Mouse (Mus musculus): ENCODE results near the gene Arhgef3. TPM values are rescaled to one million over a fixed set of nuclear protein-coding genes. Genes with fewer than 3 reads are reported as not detected.

The Arhgef3 gene
- polyA plus RNA-seq, 1 experiment from 2014 or later: 18.5 TPM

GRCm38 (mm10) chr14:27420816-27421215, 306.1 kb downstream of the Arhgef3 start:
- Histone ChIP-seq H3K9me3 (replicated peaks; ENCODE audit: control insufficient read depth, low read length) (peaks cover 3% of the 10 kb centered on the region; the same call in 1 of the 2 replicates), H3K27ac (ENCODE audit: low read length) (no peak overlapping the region), H3K36me3 (ENCODE audit: control insufficient read depth, insufficient read depth) (0 out of 2 replicates have a peak, but pooled peaks cover 2% of the 10 kb centered on the region), H3K4me3 (ENCODE audit: low read length) (no peak overlapping the region), H3K4me2 (ENCODE audit: low read depth, low read length) (no peak overlapping the region), H3K4me1 (ENCODE audit: control insufficient read depth, insufficient read depth, low read length) (no peaks in the 10 kb centered on the region), H3K9ac (ENCODE audit: low read length) (no peak overlapping the region), H3K27me3 (ENCODE audit: control insufficient read depth, insufficient read depth, low read length) (no peaks in the 10 kb centered on the region)
- WGBS: 65% methylated on average over 3 of the region's 3 CpGs
- ATAC-seq (replicated peaks; ENCODE audit: extremely low read depth, insufficient read depth, low FRiP score): no peak

DNA sequence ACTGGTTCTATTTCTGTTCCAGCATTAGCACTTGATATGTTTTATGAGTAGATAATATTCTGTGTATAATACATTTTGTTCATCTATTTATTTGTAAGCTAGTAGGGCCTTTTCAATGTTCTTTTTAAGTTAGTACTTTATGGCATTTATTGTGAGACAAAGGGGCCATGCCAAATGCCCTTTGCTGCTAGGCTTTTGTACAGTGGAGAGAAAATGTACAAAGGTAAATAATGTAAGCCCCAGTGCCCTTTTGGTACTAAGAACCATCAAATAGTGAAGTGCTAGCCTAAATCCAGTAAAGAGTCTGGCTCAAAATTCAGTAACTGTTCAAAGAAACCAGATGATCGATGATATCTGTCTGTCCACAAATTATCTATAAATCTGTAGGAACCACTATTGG, 307.6 kb downstream of the Arhgef3 start:
- Histone ChIP-seq H3K27me3 (ENCODE audit: control insufficient read depth, insufficient read depth, low read length) (no peaks in the 10 kb centered on the region), H3K9ac (ENCODE audit: low read length) (no peak overlapping the region), H3K4me3 (ENCODE audit: low read length) (no peak overlapping the region), H3K36me3 (ENCODE audit: control insufficient read depth, insufficient read depth) (peaks cover 3% of the 10 kb centered on the region), H3K4me1 (ENCODE audit: control insufficient read depth, insufficient read depth, low read length) (no peaks in the 10 kb centered on the region), H3K27ac (ENCODE audit: low read length) (no peak overlapping the region), H3K4me2 (ENCODE audit: low read depth, low read length) (no peak overlapping the region), H3K9me3 (replicated peaks; ENCODE audit: control insufficient read depth, low read length) (peaks cover 3% of the 10 kb centered on the region; the same call in 1 of the 2 replicates)
- ATAC-seq (replicated peaks; ENCODE audit: extremely low read depth, insufficient read depth, low FRiP score): no peak
- WGBS: 95% methylated on average over 1 of the region's 1 CpGs

DNA sequence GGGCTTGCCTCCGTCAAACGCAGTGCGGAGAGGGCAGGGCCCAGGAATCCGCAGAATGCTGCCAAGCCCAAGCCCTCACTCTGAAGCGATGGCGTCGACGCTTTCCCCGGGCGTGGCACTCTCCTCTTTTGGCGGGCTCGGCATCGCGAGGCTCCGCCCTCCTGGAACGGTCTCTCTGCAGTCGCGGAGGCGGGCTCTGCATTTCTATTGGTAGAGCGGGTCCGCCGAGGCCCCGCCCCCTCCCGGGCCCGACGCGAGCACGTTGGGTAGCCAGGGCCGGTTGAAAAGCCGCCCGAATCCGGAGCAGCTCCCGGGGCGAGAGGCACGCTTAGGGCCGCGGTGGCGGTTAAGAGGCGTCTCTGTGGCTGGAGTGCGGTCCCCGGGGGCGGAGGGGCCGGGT, 313.9 kb downstream of the Arhgef3 start, which contains the start of gene Fam208a:
TSS of gene Fam208a (plus strand) at position 262 of the 400 bp plus-strand sequence.
- peaks cover 24% of the 10 kb centered on the region for H3K36me3 ChIP-seq (ENCODE audit: control insufficient read depth, insufficient read depth)

DNA sequence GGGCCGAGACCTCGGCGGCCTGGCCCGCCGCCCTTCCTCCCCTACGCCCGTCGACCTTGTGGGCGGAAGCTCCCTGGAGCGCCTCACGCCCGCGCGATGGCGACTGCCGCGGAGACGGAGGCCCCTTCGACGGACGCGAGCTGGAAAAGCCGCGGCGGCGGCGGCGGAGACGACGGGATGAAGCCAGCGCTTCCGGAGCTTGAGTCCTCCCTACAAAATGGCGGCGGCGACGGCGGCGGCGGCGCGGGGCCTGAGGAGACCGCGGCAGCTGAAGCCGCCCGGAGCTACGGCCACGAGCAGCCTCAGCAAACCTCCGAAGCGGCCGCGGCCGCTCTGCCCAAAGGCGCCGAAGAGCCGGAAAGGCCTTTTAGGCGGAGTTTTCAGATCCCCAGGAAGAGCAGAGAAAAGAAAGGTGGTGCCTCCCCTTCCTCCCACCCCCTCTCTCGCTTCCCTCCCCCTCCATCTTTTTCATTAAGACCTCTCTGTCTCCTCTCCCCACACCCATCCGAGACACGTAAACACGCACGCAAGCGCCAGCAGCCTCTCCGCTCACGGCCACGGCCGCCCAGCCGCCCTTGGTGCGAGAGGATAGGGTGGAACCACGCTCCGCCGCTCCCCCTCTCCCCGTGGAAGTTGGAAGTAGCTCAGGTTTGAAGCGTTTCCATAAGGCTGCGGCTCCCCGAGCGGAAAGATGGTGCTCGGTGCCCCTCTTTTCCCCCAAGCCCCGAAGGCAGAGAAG, 314.4 kb downstream of the Arhgef3 start:
- peak overlapping the region; percentile 64 for H3K4me3 ChIP-seq (ENCODE audit: low read length)
- H3K4me1 ChIP-seq (ENCODE audit: control insufficient read depth, insufficient read depth, low read length): 0 out of 2 replicates have a peak, but pooled peaks cover 5% of the 10 kb centered on the region
- no peaks in the 10 kb centered on the region for H3K27me3 ChIP-seq (ENCODE audit: control insufficient read depth, insufficient read depth, low read length)
- peak overlapping the region; percentile 86 for H3K9ac ChIP-seq (ENCODE audit: low read length)
- peaks cover 24% of the 10 kb centered on the region for H3K36me3 ChIP-seq (ENCODE audit: control insufficient read depth, insufficient read depth)
- H3K4me2 ChIP-seq (ENCODE audit: low read depth, low read length): peak overlapping the region; percentile 76
- H3K27ac ChIP-seq (ENCODE audit: low read length): peak overlapping the region; percentile 96
- WGBS: 0% methylated on average over 77 of the region's 78 CpGs
- ATAC-seq (replicated peaks; ENCODE audit: extremely low read depth, insufficient read depth, low FRiP score): peak; percentile 79
- peaks cover 14% of the 10 kb centered on the region for H3K9me3 ChIP-seq (replicated peaks; ENCODE audit: control insufficient read depth, low read length)

More for the DNA sequence above, 313.9 kb downstream of the Arhgef3 start, which contains the start of gene Fam208a:
- Histone ChIP-seq H3K9me3 (replicated peaks; ENCODE audit: control insufficient read depth, low read length) (peaks cover 14% of the 10 kb centered on the region), H3K27me3 (ENCODE audit: control insufficient read depth, insufficient read depth, low read length) (no peaks in the 10 kb centered on the region), H3K9ac (ENCODE audit: low read length) (peak within 1 kb of the TSS; percentile 86), H3K4me1 (ENCODE audit: control insufficient read depth, insufficient read depth, low read length) (0 out of 2 replicates have a peak, but pooled peaks cover 5% of the 10 kb centered on the region), H3K4me3 (ENCODE audit: low read length) (peak within 1 kb of the TSS; percentile 64), H3K4me2 (ENCODE audit: low read depth, low read length) (peak within 1 kb of the TSS; percentile 76), H3K27ac (ENCODE audit: low read length) (peak within 1 kb of the TSS; percentile 96)
- ATAC-seq (replicated peaks; ENCODE audit: extremely low read depth, insufficient read depth, low FRiP score): peak; percentile 93
- 1% methylated on average over 42 of the region's 43 CpGs for WGBS

- 0 out of 2 replicates have a peak, but pooled peaks cover 5% of the 10 kb centered on the region for H3K4me1 ChIP-seq (ENCODE audit: control insufficient read depth, insufficient read depth, low read length)
- peaks cover 11% of the 10 kb centered on the region for H3K9me3 ChIP-seq (replicated peaks; ENCODE audit: control insufficient read depth, low read length)
- no peak overlapping the region for H3K4me3 ChIP-seq (ENCODE audit: low read length)
- H3K4me2 ChIP-seq (ENCODE audit: low read depth, low read length): peak overlapping the region; percentile 38
- ATAC-seq (replicated peaks; ENCODE audit: extremely low read depth, insufficient read depth, low FRiP score): no peak
- H3K27ac ChIP-seq (ENCODE audit: low read length): no peak overlapping the region
- H3K36me3 ChIP-seq (ENCODE audit: control insufficient read depth, insufficient read depth): peaks cover 22% of the 10 kb centered on the region
- 88% methylated on average over 4 of the region's 4 CpGs for WGBS
- H3K27me3 ChIP-seq (ENCODE audit: control insufficient read depth, insufficient read depth, low read length): no peaks in the 10 kb centered on the region
- no peak overlapping the region for H3K9ac ChIP-seq (ENCODE audit: low read length)
Measured at GRCm38 (mm10) chr14:27430280-27430679, 315.6 kb downstream of the Arhgef3 start.

DNA sequence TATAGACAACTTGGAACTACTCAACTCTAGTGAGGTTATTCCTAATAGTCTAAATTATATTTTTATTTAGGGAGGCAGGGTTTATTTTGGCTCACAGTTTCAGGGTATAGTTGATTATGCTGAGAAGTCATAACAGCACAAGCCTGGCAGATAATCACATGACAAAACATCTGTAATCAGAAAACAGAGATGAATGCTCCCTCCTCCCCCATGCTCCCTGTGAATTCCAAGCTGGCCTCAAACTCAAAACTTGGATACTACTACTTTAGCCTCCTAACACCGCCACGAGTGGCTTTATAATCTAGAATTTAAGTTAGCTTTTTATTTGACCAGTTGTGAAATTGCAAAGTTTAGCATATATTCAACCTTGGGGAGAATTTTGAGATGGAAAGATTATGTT, 317.4 kb downstream of the Arhgef3 start:
- no peak for ATAC-seq (replicated peaks; ENCODE audit: extremely low read depth, insufficient read depth, low FRiP score)
- peaks cover 11% of the 10 kb centered on the region for H3K9me3 ChIP-seq (replicated peaks; ENCODE audit: control insufficient read depth, low read length)
- H3K4me1 ChIP-seq (ENCODE audit: control insufficient read depth, insufficient read depth, low read length): 0 out of 2 replicates have a peak, but pooled peaks cover 5% of the 10 kb centered on the region
- peaks cover 22% of the 10 kb centered on the region for H3K36me3 ChIP-seq (ENCODE audit: control insufficient read depth, insufficient read depth)
- no peak overlapping the region for H3K4me2 ChIP-seq (ENCODE audit: low read depth, low read length)
- no peak overlapping the region for H3K27ac ChIP-seq (ENCODE audit: low read length)
- WGBS: 96% methylated on average over 2 of the region's 2 CpGs
- H3K9ac ChIP-seq (ENCODE audit: low read length): no peak overlapping the region
- H3K4me3 ChIP-seq (ENCODE audit: low read length): no peak overlapping the region
- H3K27me3 ChIP-seq (ENCODE audit: control insufficient read depth, insufficient read depth, low read length): no peaks in the 10 kb centered on the region

DNA sequence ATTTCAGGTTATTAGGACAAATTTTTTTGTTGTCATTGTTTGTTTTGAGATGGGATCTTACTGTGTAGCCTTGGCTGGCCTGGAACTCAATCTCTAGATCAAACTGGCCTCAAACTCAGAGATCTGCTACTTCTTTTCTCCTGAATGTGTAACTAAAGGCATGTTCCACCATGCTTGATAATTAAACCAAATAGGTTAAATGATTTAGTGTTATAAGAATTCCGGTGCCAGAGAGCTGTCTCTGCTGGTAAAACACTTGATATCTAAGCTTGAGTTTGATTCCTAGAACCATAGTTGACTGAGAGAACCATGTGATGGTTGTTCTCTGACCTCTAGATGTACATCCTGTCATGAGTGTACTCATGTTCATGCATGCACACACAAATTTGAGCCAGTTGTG, 321.4 kb downstream of the Arhgef3 start:
- Histone ChIP-seq H3K27me3 (ENCODE audit: control insufficient read depth, insufficient read depth, low read length) (no peaks in the 10 kb centered on the region), H3K27ac (ENCODE audit: low read length) (no peak overlapping the region), H3K9ac (ENCODE audit: low read length) (no peak overlapping the region), H3K36me3 (ENCODE audit: control insufficient read depth, insufficient read depth) (peaks cover 14% of the 10 kb centered on the region), H3K9me3 (replicated peaks; ENCODE audit: control insufficient read depth, low read length) (no peaks in the 10 kb centered on the region; the same call in 1 of the 2 replicates), H3K4me3 (ENCODE audit: low read length) (no peak overlapping the region), H3K4me1 (ENCODE audit: control insufficient read depth, insufficient read depth, low read length) (no peaks in the 10 kb centered on the region), H3K4me2 (ENCODE audit: low read depth, low read length) (no peak overlapping the region)
- no peak for ATAC-seq (replicated peaks; ENCODE audit: extremely low read depth, insufficient read depth, low FRiP score)
- 95% methylated on average over 1 of the region's 1 CpGs for WGBS

GRCm38 (mm10) chr14:27436826-27437225, 322.1 kb downstream of the Arhgef3 start:
- Histone ChIP-seq H3K4me3 (ENCODE audit: low read length) (no peak overlapping the region), H3K4me2 (ENCODE audit: low read depth, low read length) (no peak overlapping the region), H3K27ac (ENCODE audit: low read length) (no peak overlapping the region), H3K36me3 (ENCODE audit: control insufficient read depth, insufficient read depth) (peaks cover 11% of the 10 kb centered on the region), H3K4me1 (ENCODE audit: control insufficient read depth, insufficient read depth, low read length) (no peaks in the 10 kb centered on the region), H3K9me3 (replicated peaks; ENCODE audit: control insufficient read depth, low read length) (no peaks in the 10 kb centered on the region), H3K9ac (ENCODE audit: low read length) (no peak overlapping the region), H3K27me3 (ENCODE audit: control insufficient read depth, insufficient read depth, low read length) (no peaks in the 10 kb centered on the region)
- ATAC-seq (replicated peaks; ENCODE audit: extremely low read depth, insufficient read depth, low FRiP score): no peak
- WGBS: 91% methylated on average over 3 of the region's 3 CpGs

DNA sequence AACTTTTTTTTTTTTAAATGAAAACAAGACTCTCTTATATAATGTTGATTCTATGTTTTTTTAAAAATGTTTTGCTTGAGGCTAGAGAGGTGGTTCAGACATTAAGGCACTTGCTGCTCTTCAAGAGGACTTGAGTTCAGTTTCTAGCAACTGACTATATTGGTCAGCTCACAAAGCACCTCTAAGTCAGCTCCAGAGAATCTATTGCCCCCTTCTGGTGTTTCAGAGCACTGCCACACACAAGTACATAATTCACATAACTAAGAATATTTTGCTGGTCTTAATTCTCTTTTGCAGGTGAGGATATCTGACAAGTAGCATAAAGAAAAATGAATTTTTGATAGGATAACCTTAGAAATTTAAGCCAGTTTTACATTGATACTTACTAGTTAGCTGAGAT, 326.2 kb downstream of the Arhgef3 start:
- ATAC-seq (replicated peaks; ENCODE audit: extremely low read depth, insufficient read depth, low FRiP score): no peak
- H3K4me2 ChIP-seq (ENCODE audit: low read depth, low read length): no peak overlapping the region
- H3K27ac ChIP-seq (ENCODE audit: low read length): no peak overlapping the region
- H3K36me3 ChIP-seq (ENCODE audit: control insufficient read depth, insufficient read depth): peaks cover 21% of the 10 kb centered on the region
- H3K9ac ChIP-seq (ENCODE audit: low read length): no peak overlapping the region
- no peak overlapping the region for H3K4me3 ChIP-seq (ENCODE audit: low read length)
- H3K27me3 ChIP-seq (ENCODE audit: control insufficient read depth, insufficient read depth, low read length): no peaks in the 10 kb centered on the region
- no peaks in the 10 kb centered on the region for H3K4me1 ChIP-seq (ENCODE audit: control insufficient read depth, insufficient read depth, low read length)
- no peaks in the 10 kb centered on the region for H3K9me3 ChIP-seq (replicated peaks; ENCODE audit: control insufficient read depth, low read length)

Data from heart, embryonic 16.5 days (tissue).